Mouse (Mus musculus): Measurements from ENCODE around the gene 1700016K19Rik. TPM values are rescaled to one million over a fixed set of nuclear protein-coding genes. Genes with fewer than 3 reads are reported as not detected.

1700016K19Rik gene
- not detected in 2 replicates for total RNA-seq (2017)

DNA sequence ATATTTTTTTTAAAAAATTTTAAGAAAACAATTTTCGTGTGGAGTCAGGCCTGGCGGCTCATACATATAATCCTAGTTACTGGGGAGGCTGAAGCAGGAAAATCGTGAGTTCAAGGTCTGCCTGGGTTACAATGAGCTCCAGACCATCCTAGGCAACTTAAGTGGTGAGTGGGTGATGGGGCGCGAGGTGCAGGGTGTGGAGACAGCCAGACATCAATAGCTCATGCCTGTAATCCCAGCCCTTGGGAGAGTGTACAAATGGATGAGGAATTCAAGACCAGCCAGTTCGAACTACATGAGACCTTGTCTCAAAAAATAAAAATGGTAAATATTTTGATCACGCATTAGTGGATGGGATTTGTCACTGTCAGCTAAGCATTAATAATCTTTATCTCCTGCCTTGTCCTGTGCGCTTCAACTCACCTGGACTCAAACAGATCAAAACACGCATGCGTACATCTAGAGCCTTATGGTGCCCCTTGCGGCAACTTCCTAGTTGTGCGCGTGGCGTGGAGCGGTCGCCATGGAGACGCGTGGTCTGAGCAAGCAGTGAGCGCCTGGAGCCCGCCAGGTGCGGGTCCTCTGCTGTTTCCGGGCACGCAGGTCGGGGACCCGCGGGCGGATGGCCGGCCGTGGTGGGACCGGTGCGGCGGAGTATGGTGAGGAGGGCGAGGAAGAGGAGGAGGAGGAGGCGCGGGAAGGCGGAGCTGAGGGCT is at the start of gene 1700016K19Rik:
Gene 1700016K19Rik, plus strand, starts transcription at position 473 of the 716 bp plus-strand sequence.
- ATAC-seq (replicated peaks; ENCODE audit: low read depth, poor library complexity, severe bottlenecking), result peak; percentile 91

DNA sequence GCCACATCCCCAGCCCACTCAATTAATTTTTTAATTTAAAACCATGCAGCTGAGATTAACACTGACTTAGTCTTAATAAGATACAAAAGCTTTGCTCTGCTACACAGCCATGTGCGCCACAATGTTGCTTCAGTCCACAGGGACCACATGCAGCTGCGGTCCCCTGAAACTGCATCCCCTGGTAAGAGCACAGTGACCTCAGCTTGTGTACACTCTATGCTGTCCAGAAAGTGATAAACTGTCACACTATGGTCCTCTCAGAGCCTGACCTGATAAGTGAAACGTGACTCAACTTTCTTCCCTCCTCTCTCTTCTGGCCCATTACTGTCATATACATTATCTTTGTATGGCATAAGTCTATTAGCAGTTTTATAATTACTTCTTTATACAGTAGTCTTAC is 49.3 kb upstream of the 1700016K19Rik start:
- ATAC-seq (replicated peaks; ENCODE audit: low read depth, poor library complexity, severe bottlenecking), result no peak

DNA sequence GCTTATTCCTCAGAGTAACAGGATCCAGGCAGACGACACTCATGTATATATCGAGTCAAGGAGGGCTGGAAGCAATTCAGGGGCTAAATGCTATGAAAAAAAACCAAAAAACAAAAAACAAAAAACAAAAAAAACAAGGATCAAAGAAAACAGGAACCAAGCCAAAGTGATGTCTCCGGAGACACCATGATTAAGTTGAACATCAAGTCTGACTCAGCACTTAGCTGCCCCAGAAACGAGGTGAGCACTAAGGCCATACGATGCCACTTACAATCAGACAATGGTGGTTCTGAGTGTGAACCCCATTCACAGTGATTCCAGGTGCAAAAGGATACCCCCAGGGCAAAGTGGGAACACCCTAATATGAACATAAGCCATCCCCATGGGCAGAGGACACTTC is 47.8 kb upstream of the 1700016K19Rik start:
- no peak for ATAC-seq (replicated peaks; ENCODE audit: low read depth, poor library complexity, severe bottlenecking)

DNA sequence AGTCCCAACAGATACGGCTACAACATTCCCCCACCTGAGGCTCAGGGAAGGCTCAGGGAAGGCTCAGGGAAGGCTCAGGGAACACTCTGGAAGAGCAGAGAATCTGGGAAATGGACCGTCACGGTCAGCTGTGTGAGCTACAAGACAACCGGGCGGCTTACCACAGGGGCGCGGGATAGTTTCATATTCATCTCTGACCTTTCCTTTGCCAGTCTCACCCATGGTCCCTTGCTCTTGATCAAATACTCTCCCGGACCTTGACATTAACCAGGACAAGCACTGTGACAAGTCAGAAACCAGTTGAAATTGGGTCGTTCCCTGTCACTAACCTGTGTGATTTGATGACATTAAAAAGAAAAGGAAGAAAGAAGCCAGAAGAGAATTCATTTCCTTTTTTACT is 44.8 kb upstream of the 1700016K19Rik start:
- ATAC-seq (replicated peaks; ENCODE audit: low read depth, poor library complexity, severe bottlenecking), result no peak

DNA sequence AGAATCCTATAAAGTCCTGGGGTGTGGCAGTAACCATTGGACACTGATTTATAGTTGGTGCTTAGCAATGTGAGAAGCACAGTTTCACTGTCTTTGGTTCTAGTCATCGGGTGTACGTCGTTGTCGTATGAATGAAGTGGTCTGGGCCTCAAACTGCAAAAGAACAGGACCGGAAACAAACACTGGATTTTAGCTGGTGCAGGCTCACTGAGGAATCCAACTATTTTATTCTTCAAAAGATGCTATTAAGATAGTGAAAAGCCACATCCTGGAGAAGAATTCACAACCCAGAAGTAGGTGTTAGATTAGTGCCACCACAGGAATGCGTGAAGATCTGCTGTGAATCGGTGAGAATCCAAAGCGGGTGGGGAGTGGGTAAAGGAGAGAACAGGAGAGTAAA is 43.1 kb upstream of the 1700016K19Rik start:
- peak; percentile 42 for ATAC-seq (replicated peaks; ENCODE audit: low read depth, poor library complexity, severe bottlenecking)

DNA sequence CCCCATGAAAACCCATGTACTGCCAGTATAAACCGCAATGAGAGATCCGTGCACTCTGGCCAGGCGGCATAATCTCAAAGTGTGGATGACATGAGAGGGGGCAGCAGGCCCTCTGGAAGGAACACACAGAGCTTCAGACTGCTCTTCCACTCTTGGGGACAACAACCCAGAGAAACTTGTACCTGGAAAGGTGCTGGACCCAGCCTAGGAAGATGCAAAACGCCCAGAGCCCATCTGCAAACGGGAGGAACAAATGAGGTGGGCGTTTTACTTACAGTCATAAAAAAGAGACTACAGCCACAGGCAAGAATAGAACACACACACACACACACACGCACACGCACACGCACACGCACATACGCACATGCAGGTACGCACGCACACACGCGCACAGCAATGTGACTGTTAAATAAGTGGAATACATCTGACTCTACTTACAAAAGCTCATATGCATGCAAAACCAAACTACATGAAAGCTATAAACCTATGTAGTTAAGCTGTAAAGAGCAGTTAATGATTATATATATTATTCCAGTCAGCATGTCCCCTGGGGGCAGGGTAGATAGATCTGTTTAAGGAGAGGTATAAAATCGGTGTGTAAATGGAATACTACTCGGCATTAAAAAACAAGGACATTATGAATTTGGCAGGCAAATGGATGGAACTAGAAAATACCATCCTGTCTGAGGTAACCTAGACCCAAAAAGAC is 42.4 kb upstream of the 1700016K19Rik start:
- ATAC-seq (replicated peaks; ENCODE audit: low read depth, poor library complexity, severe bottlenecking), result peak; percentile 29; the same call in 1 of the 2 replicates

DNA sequence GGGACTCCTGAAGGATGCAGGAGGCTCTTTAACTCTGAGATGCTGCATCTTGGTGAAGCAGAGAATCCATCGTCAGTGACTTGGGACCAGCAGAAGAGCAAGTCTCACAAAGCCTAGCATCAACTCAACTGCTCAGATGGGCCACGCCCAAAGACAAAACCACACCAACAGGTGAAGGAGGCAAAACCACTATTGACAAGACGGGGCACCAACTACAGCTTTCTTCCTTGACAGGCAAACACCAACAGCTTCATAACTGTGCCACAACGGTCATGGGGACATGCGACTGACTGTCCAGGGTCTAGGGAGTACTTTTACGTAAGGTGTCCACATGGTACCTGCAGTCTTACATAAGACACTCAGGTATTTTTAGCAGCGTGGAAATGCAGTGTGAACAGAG is 37.9 kb upstream of the 1700016K19Rik start:
- ATAC-seq (replicated peaks; ENCODE audit: low read depth, poor library complexity, severe bottlenecking), result no peak

DNA sequence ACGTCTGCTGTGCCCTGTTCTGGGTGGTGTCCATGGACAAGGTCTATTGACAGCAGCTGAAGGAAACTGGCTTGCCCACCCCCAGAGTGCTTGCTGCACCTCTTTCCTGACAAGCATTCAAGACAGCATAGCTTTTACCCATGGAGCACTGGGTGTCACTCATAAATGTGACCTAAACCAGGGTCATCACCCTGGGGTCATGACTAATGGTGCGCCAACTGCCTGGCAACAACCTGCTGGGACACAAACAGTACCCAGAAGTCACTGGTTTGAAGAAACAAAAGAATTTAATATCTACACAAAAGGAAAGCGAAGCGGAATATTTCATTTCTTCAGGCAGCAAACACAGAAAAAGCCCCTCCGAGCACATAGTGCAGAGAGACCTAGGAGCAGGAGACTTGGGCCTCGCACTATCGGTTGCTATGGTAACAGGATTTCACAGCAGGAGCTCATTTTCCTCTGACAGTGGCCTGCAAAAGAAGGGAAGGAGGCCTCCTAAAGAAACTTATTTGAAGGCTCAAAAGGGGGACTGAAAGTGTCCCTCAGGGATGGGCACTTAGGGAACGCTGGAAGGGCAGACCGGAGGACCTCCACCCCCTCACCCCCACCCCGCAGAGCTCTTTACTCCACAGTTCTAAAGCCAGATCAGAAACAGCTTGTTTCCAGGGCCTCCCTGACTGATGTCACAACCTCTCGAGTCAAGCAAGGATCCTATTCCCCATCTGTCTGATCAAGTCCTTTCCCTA is 35.8 kb upstream of the 1700016K19Rik start:
- no peak for ATAC-seq (replicated peaks; ENCODE audit: low read depth, poor library complexity, severe bottlenecking)

DNA sequence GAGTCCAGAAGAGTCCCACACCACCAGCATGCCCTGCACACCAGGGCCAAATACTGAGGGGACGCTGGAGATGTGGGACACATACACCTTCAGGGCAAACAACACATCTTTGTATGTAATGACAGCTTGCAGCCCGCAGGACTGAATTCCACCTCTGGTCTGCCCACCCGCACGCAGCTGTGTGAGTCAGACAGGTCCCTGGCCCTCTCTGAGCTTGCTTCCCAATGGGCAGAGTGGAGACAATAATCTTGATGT is 35.3 kb upstream of the 1700016K19Rik start:
- no peak for ATAC-seq (replicated peaks; ENCODE audit: low read depth, poor library complexity, severe bottlenecking)

DNA sequence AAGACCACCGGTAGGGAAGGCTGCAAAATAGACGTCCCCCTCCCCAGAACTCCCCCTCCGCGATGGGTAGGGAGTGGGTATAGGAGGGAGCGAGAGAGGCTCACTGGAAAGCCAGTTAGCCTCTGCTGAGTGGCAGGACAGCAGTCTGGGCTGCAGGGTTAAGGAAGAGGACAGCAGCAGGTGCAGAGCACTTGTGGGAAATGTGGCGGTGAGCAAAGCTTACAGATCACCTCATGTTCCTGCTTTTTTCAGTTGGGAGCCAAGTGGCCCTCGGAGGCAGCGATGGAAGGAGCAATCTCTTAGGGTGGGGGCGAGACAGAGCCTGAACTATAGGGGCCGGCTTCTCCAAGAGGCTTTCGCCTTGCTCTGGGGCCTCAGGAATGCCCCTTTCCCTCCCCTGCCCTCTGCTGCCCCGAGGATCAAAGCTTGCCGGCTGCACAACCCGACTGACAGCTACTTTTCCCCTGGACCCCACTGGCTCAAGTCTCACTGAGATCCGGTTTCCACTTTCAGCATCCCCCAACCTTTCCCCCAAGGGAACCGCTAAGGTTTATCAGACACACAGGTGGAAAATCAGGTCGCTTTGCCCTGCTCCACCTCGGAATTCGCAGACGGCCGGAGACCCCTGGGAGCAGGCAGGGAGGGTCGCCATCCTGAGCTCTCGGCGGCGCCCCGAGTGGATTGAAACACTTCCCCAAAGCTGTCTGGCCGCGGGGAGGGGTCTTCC is 33.9 kb upstream of the 1700016K19Rik start:
- no peak for ATAC-seq (replicated peaks; ENCODE audit: low read depth, poor library complexity, severe bottlenecking)

DNA sequence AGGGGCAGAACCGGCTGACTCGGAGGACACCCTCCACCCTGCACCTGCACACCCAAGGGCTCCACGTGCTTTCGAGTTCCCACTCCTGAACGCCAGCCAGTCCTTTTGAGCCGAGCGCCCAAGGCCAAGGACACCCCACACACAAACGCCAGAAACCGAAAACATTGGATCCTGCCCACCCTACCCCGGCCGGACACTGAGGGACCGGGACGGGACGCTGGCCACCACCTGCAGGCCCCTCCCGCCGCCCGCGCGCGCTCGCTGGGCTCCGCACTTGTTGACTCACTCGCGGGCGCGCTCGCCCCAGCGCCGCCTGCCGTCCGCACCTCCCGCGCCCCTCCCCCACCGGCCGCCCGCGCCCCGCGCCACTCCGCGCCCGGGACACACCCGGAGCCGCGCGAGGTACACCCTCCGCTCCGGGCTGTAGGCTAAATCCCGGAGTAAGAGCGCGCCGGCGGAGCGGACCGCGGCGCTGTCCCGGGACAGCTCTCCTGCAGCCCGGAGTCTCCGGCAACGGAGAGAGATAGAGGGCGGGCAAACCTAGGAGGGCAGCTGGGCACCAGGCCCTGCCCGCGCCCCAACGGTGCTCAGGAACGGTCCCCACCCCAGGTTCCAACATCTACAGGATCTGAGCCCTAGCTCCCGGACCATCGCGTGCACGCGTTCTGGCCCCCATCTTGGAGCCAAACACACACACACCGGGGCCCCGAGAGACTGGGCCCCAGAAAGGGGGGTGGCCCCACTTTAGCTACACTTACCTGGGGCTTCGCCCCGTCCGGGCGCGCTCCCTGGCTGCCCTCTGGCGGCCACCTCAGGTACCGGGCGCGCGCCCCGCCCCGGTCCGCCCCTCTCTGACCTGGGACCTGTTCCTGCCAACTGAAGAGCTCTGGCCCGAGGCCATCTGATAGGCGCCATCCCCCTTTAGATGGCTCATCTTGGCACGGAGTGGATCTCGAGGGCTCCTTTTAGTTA is 33.0 kb upstream of the 1700016K19Rik start:
- ATAC-seq (replicated peaks; ENCODE audit: low read depth, poor library complexity, severe bottlenecking), result peak; percentile 76

DNA sequence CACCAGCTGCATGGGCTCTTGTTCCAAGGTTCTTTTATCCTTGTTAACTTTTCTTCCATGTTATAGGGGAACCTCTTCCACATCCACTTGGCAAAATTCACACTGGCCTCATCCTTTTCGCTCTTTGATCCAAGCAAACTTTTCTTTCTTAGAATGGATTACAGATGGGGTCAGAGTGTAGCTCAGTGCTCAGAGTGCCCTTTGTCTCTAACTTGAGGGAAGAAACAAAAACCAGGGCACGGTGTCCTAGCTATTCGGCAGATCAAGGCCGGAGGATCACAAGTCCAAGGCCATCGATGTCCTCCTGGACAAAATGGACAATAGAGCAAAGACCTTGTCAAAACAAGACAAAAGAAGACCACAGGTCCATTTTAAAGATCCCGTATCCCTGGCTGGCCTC is 31.0 kb upstream of the 1700016K19Rik start:
- ATAC-seq (replicated peaks; ENCODE audit: low read depth, poor library complexity, severe bottlenecking), result no peak

DNA sequence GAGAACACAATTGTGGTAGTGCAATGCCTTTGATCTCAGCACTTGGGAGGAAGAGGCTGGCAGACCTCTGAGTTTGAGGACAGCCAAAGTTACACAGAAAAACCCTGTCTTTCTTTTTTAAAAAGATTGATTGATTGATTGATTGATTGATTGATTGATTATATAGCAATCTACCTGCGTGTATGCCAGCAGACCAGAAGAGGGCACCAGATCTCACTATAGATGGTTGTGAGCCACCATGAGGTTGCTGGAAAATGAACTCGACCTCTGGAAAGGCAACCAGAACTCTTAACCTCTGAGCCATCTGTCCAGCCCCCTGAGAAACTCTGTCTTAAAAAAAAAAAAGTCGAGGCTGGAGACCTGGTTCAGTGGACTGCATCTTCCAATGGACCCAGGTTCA is 29.1 kb upstream of the 1700016K19Rik start:
- no peak for ATAC-seq (replicated peaks; ENCODE audit: low read depth, poor library complexity, severe bottlenecking)

DNA sequence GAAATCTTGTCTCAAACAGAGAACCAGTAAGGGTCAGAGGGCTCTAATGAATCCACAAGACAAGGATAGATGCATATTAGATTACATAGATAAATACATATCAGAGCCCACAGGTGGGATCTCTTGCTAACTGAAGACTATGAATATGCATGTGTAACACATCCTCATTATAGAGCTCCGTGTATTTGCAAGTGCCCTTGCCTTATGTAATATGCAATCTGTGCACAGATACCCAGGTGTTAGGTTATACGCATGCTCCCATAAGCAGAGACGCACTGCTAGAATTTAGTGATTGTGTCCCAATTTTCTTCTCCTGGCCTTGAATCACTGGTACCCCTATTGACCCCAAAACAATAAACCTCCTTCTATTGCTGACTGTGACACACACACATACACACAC is 27.5 kb upstream of the 1700016K19Rik start:
- ATAC-seq (replicated peaks; ENCODE audit: low read depth, poor library complexity, severe bottlenecking), result no peak

DNA sequence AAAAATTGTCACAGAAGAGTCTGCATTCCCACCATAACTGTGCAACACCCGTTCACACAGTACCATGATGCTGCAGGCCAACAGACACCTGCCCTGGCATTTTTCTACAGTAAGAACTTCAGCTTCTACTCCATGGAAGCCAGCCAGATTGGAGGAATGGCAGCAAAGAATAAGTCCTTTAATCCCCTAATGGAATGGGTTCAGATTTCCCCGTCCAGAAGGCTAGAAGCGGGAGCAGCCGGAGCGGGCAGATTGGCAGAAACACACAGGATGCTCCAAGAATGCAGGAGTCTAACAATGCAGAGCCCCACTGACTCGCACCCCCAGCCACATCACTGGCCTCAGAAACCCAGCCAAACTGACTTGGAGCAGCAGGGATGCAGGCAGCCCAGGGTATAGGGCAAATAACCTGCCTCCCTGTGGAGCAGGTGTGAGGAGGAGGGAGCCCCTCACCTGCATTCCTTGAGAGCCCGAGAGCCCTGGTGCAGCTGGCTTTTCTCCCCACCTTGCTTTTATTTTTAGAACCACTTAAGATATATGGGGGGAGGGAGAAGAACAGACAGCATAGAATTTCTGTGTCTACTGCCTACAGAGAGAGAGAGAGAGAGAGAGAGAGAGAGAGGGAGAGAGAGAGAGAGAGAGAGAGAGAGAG is 26.7 kb upstream of the 1700016K19Rik start:
- no peak for ATAC-seq (replicated peaks; ENCODE audit: low read depth, poor library complexity, severe bottlenecking)

DNA sequence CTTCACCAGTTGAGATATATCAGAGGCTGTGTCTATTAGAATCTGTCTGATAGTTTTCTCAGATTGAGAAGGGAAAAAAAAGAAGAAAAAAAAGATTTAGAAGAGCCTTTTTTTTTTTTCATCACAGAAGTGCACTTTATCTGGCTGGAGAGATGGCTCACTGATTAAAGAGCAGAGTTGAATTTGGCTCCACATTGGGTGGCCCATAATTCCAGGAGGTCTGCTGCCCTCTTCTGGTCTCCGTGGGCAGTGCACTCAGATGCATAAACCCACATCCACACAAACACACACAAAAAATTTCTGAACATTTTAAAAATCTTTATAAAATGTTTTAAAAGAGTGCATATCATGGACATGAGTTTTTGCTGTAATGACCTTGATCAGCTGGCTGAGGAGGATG is 25.7 kb upstream of the 1700016K19Rik start:
- ATAC-seq (replicated peaks; ENCODE audit: low read depth, poor library complexity, severe bottlenecking), result no peak

DNA sequence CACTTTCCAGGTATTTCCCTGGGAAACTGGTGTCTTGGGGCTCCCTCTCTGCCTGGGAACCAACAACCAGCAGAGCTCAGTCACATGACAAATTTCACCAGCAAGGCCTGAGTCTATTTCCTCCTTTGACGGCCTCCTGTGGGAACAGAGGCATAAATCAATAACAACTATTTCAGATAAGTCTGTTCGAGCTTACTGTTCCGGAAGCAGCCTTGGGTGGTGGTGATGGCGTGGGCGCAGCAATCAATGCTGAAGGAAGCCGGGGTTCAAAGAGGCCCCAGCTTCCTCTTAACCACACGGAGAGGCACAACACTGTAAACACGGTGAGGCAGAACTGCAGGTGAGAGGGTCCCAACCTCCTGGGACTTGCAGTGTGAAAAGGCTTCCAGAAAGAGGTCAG is 23.0 kb upstream of the 1700016K19Rik start:
- peak; percentile 72 for ATAC-seq (replicated peaks; ENCODE audit: low read depth, poor library complexity, severe bottlenecking)

DNA sequence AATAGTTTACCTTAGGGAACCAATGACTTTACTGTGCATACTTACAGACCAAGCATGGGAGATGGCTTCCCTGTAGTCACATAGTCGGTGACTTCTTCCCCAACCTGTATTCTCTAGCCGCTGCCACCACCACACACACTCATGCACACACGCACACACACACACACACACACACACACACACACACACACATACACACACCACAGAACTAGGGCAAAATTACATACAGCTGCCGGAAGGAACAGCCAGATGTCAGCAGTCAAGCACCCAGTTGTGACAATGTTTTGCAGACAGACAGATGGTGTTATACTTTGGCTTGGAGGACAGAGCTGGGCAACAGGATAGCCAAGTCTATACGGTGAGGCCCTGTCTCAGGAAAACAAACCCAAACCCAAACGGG is 21.7 kb upstream of the 1700016K19Rik start:
- ATAC-seq (replicated peaks; ENCODE audit: low read depth, poor library complexity, severe bottlenecking), result no peak

DNA sequence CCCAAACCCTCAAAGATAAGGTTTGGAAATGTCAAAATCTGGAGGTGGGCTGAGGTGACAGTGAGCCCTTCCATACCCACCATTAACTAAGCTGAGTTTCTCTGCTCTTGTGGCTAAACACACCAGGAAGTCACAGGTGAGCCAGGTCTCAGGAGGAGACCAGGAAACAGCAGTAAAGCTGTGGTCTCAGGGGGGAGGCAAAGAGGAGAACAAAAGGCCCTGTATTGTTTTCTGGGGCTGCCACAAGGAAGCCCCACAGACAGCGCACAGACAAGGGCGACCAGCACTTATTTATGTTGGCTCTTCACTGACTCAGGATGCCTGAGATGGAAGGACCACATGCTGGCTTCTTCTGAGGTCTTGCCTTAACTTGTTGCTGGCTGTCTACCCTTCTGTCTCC is 19.3 kb upstream of the 1700016K19Rik start:
- ATAC-seq (replicated peaks; ENCODE audit: low read depth, poor library complexity, severe bottlenecking), result no peak

Measured in common myeloid progenitor, adult 5-6 weeks (primary cell).